Mouse (Mus musculus) heart, postnatal 0 days (tissue): ENCODE measurements at regions not wholly inside any gene's neighbourhood (a gene's known extent, or its start where the extent isn't known, plus 50 kb on each side); places are given as distances from the start of the nearest gene placed in this dataset.

Experiments used
- CTCF ChIP-seq: IDR thresholded peaks from 2 replicates; pipeline ENCODE4 v1.5.1; 2016; ENCODE audit warnings: antibody characterized with exemption, control low read depth, low read depth
- EP300 ChIP-seq: IDR thresholded peaks from 2 replicates; pipeline ENCODE4 v1.6.1; 2016; ENCODE audit warnings: antibody characterized with exemption, low read depth

DNA sequence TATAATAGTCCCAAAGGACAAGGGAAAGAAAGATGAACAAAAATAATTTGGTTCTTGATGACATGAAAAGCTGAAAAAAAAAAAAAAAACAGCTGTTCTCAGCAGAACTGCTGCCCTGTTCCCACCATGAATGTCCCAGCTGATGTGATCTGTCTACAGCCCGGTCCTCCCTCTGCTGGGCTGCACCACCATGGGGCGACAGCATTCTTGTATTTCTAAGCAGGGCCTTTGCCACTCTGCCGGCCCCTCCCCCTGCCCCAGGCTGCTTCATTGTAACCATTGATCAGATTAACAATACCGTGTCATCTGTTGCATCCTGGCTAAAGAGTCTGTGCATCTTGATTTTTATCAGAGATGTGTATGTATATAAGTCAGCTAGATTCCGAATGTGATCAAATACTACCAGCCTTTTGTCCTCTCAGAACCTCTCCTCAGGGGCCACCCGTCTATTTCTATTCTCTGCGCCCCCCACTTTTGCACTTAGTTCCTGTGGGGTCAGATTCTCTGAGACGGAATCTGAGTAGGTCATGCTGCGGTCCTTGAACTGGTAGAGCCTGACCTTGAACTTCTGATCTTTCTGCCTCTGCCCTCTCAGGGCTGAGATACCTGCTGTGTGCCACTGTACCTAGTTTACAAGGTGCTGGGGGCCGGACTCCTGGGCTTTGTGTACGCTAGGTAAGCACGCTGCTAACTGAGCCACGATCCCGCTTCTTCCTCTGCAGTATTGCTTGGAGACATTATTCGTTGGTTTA lies 117.2 kb upstream of the Lrfn2 start:
- no peak for TF ChIP-seq CTCF
- TF ChIP-seq EP300, result no peak
